Mouse (Mus musculus) cerebral cortex, adult 2 months (tissue): ENCODE results near the gene Mrpl23.

Experiments used
- WGBS: fragments of 180-500 bp; shearing (Covaris S2); methylation state at CpG from one replicate; pipeline ENCODE4 v1.1.7; 2018; 5-methylcytosine and 5-hydroxymethylcytosine counted together

Gene Mrpl23

GRCm38 (mm10) chr7:142520331-142520730, 12.2 kb upstream of the Mrpl23 start:
- 93% methylated on average over 4 of the region's 4 CpGs for whole genome bisulfite sequencing

GRCm38 (mm10) chr7:142522352-142522751, 10.1 kb upstream of the Mrpl23 start:
- WGBS, result 46% methylated on average over 4 of the region's 4 CpGs

GRCm38 (mm10) chr7:142523200-142523990, 9.1 kb upstream of the Mrpl23 start:
- WGBS, result 74% methylated on average over 17 of the region's 17 CpGs

- 71% methylated on average over 13 of the region's 13 CpGs for WGBS
Measured at GRCm38 (mm10) chr7:142525342-142526178, 6.9 kb upstream of the Mrpl23 start.

- WGBS, result 86% methylated on average over 10 of the region's 10 CpGs
Measured at GRCm38 (mm10) chr7:142529350-142529749, 3.1 kb upstream of the Mrpl23 start.

GRCm38 (mm10) chr7:142531973-142532521, 439 bp upstream of the Mrpl23 start:
- 92% methylated on average over 4 of the region's 4 CpGs for WGBS

GRCm38 (mm10) chr7:142533059-142533855, 771 bp downstream of the Mrpl23 start:
- 1% methylated on average over 42 of the region's 44 CpGs for WGBS

- whole genome bisulfite sequencing, result 90% methylated on average over 4 of the region's 4 CpGs
Measured at GRCm38 (mm10) chr7:142535116-142535515, 2.6 kb downstream of the Mrpl23 start.

- WGBS, result 98% methylated on average over 5 of the region's 5 CpGs
Measured at GRCm38 (mm10) chr7:142535832-142536231, 3.3 kb downstream of the Mrpl23 start.

- 87% methylated on average over 5 of the region's 5 CpGs for WGBS
Measured at GRCm38 (mm10) chr7:142537181-142537580, 4.7 kb downstream of the Mrpl23 start.

GRCm38 (mm10) chr7:142537879-142538278, 5.4 kb downstream of the Mrpl23 start:
- 15% methylated on average over 6 of the region's 6 CpGs for WGBS

- 69% methylated on average over 4 of the region's 4 CpGs for WGBS
Measured at GRCm38 (mm10) chr7:142538291-142538690, 5.8 kb downstream of the Mrpl23 start.

GRCm38 (mm10) chr7:142538766-142539165, 6.3 kb downstream of the Mrpl23 start:
- 59% methylated on average over 6 of the region's 6 CpGs for WGBS

GRCm38 (mm10) chr7:142539828-142540227, 7.3 kb downstream of the Mrpl23 start:
- 89% methylated on average over 8 of the region's 8 CpGs for WGBS

GRCm38 (mm10) chr7:142542771-142543303, 10.4 kb downstream of the Mrpl23 start:
- 82% methylated on average over 11 of the region's 11 CpGs for WGBS

GRCm38 (mm10) chr7:142545967-142546366, 13.5 kb downstream of the Mrpl23 start:
- 89% methylated on average over 7 of the region's 7 CpGs for WGBS

GRCm38 (mm10) chr7:142547874-142548273, 15.4 kb downstream of the Mrpl23 start:
- 82% methylated on average over 2 of the region's 2 CpGs for WGBS

GRCm38 (mm10) chr7:142548706-142549105, 16.2 kb downstream of the Mrpl23 start:
- 73% methylated on average over 6 of the region's 6 CpGs for WGBS

- WGBS, result 77% methylated on average over 10 of the region's 10 CpGs
Measured at GRCm38 (mm10) chr7:142549941-142550763, 17.7 kb downstream of the Mrpl23 start.

- WGBS, result 92% methylated on average over 14 of the region's 14 CpGs
Measured at GRCm38 (mm10) chr7:142550935-142551373, 18.5 kb downstream of the Mrpl23 start.
